Mouse (Mus musculus) NIH3T3 (cell line): Measurements from ENCODE around the gene Taf11.

ENCODE experiments used
- DNase-seq: peaks from one replicate; pipeline ENCODE4 v3.0.0-alpha.2; 2012; ENCODE audit warnings: low read depth

The Taf11 gene

GRCm38 (mm10) chr17:27920676-27921075 lies 11.0 kb upstream of the Taf11 start:
- DNase-seq: no peak

DNA sequence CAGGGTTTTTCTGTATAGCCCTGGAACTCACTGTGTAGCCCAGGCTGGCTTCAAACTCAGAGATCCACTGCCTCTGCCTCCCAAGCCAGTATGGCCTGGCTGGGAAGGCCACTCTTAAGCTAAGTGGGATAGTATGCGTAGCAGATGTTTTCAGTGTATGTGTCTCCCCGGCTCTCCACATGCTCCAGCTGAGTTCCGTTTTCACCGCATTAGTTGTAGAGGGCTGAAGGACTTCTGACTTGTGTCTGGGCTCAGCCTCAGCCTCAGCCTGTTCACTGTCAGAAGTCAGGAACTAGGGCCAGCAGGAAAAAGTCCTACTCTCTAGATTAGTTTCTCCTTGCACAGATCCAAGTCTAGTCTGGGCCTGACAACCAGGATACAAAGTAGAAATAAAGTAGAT lies 6.7 kb upstream of the Taf11 start:
- DNase-seq: no peak

DNA sequence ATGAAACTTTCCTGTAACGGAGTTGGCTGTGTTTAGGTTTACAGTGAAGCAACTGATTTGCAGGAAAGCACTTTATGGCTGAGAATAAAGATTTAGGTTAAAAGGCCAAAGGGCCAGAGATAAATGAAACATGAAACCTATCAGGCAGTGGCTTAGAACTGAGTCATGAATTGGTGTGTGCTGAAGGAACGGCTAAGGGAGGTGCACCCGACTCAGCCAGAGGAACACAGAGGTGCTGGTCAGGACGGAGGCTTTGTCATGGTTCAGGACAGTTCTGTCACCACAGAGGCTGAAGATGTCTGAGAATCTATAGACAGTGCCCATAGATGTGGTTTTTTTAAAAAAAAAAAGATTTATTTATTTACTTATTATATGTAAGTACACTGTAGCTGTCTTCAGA lies 5.1 kb upstream of the Taf11 start:
- no peak for DNase-seq

DNA sequence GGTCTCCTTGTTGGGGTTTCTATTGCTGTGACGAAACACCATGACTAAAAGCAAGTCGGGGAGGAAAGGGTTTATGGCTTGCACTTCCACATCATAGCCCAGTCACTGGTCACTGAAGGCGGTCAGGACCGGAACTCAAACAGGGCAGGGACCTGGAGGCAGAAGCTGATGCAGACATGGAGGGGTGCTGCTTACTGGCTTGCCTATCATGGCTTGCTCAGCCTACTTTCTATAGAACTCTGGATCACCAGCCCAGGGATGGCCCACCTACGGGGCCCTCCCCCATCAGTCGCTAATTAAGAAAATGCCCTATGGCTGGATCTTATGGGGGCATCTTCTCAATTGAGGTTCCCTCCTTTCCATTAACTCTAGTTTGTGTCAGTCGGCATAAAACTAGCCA lies 1.7 kb upstream of the Taf11 start:
- DNase-seq: no peak

DNA sequence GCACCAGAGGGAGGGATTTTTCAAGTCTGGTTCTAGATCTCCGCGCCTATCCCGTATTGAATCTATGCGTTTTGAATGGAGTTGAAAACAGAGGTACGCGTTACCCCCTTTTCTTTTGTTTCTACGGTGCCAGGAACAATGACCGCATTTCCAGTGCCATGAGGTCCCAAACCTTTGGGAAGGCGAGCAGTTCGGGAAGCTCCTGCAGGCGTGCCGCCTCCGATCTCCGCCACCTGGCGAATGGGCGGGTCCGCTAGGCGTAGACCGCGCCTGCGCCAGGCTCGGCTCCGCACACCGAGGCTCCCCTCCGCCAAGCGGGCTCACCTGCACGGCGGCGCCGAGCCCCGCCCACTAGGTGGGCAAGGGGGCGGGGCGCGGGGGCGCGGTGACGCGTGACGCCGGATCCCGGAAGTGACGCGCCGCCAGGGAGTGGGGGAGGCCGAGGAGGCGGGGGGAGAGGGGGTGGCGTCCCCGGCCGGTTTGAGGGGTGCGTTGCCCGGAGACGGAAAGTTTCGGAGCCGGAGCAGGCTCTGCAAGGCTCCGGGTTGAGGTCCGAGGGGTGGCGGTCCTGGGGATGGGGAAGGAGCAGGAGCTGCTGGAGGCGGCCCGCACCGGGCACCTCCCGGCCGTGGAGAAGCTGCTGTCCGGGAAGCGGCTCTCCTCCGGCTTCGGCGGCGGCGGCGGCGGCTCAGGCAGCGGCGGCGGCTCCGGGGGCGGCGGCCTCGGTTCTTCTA lies 589 bp downstream of the Taf11 start, which contains the start of gene Anks1:
Anks1 (plus strand) TSS at position 419 of the 734 bp plus-strand sequence.
- DNase-seq: peak; percentile 89

DNA sequence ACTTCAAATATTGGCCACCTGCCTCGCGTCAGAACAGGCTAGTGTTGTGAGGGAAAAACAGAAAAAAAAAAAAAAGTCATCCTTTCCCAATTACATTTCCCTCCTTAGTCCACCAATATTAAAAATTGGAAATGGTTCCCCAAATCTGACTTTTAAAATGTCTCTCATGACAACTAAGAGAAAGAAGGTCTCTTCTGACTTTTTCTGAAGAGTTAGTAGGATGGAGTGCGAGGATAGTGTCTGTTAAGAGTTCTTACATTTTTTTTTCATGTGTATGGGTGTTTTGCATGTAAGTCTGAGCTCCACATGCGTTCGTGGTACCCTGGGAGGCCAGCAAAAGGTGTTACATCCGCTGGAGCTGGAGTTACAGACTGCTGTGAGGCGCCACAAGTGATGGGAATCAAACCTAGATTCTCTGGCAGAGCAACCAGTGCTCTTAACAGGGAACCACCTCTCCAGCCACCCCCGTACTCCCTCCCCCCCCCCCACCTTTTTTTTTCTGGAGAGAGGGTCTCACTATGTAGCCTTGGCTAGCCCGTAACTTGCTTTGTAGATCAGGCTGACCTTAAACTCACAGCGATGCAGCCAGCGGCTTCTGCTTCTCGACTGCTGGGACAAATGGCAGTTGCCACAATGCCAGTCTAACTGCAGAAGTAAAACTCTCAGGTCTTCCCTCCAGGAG lies 1.3 kb downstream of the Taf11 start:
- no peak for DNase-seq

DNA sequence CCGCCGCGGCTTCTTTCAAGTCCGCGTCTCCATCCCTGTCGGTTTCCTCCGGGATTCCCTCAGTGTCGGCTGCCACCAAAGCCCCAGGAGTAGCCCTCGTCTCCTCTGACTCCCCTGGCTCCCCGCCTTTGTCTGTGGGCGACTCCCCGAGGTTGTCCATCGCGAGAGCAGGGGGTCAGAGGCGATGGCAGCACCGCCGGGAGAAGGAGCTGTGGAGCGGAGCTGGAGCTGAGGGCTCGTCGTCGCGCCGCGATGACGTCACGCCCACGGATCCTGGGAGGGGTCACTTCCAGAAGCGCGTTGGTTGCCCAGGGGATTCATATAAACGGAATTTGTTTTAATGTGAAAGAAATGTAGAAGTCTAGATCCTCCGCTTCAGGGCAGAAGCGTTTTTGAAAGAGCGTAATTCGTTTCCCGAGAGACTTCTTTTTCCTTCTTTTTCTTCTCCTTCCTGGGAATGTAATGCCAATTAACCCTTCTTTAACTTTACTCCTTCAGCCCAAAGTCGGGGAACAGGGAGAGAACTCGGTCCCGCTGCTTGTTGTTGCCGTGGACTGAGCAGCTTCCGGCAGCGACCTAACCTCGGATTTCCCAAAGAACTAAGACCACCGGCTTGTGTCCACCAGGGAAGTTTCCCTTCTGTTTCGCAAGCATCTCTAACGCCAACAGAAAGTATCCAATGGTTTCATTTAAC lies 2.0 kb downstream of the Taf11 start:
- peak; percentile 98 for DNase-seq

- DNase-seq: no peak
Observed at GRCm38 (mm10) chr17:27886499-27887210, 23.0 kb downstream of the Taf11 start.

DNA sequence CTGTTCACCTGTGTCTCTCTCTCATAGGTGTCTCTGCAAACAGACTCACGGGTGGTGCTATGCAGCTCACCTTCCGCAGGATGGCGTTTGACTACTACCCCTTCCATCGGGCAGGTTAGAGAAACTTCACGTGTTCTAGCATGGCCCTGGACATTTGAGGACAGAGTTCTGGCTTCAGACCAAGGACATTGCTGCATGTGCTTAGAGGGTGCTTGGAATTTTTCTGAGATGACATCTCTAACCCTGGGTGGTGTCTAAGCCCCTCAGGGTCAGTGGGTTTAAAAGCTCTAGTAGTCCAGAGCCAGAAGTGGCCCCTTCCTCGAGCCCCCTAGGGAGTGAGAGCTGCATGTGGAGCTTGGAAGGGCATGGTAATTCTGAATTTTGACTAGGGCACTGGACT lies 25.6 kb downstream of the Taf11 start:
- DNase-seq: no peak

DNA sequence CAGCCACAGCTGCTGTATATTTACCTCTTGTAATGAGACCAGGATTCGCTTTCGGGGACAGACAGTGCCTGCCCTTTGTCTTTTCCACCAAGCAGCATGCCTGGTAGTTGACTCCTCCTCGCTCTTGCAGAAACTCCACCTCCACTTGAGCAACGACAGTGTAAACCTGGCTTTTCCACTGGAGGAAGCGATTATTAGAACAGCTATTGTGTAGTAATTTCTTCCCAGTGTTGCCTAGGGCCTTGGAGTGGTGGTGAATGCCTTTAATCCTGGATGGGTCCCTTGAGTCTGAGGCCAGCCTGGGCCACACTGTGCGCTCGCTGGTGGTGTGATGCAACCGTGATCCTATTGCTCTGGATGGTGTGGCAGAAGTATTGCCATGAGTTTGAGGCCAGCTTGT lies 26.5 kb downstream of the Taf11 start:
- DNase-seq: no peak

- DNase-seq: peak; percentile 63
Observed at GRCm38 (mm10) chr17:27881518-27881917, 28.1 kb downstream of the Taf11 start.

- DNase-seq: no peak
Observed at GRCm38 (mm10) chr17:27874510-27874909, 35.1 kb downstream of the Taf11 start.

GRCm38 (mm10) chr17:27873583-27873982 lies 36.1 kb downstream of the Taf11 start:
- DNase-seq: no peak

- DNase-seq: peak; percentile 70
Observed at GRCm38 (mm10) chr17:27871851-27872250, 37.8 kb downstream of the Taf11 start.

DNA sequence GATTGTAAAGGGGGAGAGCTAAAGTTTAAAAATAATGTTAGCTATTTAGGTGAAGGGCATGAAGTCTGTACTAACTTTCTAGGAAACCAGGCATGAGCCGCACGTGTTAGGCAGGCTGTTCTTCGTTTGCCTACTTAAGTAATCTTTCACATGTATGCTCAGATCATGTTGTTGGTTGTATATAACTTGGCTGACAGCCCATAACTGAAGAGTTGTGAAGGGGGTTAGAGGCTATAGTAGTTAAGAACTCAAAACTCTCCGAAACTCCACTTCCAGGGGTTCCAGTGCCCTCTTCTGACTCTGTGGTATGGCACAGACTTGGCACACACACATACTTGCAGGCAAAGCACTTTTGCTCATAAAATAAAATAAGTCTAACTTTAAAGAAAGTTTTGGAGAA lies 42.9 kb downstream of the Taf11 start:
- DNase-seq: no peak

DNA sequence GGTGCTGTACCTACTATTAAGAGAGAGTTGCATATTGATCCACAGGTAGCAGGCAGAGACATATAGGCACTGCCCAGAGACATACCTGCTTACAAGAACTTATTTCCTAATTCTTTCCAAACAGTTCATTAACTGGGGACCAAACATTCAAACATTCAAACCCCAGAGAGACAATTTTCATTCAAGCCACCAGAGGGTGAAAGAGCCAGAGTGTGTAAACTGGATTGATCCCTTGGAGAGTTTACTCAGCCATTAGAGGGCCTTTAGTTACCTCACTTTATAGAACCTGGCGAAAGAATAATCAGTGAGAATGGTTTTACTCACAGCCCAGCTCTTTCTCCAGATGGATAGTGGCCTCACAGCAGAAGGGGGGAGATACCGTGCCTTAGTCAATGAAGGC lies 44.2 kb downstream of the Taf11 start:
- peak; percentile 42 for DNase-seq

GRCm38 (mm10) chr17:27859131-27859530 lies 50.5 kb downstream of the Taf11 start:
- DNase-seq: no peak

DNA sequence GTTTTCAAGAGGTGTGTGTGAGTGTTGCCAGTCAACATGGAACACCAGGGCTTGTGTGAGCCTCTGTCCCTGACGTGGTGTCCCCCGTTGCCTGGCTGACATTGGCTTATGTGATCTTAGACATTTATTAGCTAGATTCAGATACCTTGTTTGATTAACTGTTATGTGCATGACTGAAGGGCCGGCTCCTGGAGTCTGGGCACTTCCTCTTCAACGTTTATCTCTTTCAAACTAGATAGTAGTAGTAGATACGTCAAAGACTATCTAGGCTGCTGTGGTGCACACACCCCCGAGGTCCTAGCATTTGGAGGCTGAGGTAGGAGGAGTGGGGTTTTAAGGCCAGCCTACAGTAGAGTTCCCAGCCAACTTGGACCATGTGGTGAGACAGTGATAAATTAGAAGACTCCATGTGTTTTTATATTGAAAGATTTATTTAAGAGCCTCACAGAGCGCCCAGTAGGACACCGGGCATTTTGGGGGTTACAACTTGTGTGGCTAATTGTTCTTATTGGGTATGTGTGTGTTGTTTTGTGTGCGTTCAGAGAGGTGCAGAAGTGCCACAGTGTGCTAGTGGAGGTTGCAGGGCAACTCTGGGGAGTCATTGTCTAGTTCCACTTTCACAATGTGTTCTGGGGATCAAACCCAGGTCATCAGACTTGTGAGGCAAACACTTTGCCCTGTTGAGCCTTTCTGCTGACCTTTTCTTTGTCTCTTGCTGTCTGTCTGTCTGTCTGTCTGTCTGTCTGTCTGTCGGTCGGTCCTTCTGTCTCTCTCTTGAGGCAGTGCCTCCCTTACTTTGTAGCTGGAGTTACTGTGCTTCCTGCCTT lies 51.8 kb downstream of the Taf11 start:
- DNase-seq: no peak

- DNase-seq: peak; percentile 74
Observed at GRCm38 (mm10) chr17:27856798-27857648, 52.6 kb downstream of the Taf11 start.

DNA sequence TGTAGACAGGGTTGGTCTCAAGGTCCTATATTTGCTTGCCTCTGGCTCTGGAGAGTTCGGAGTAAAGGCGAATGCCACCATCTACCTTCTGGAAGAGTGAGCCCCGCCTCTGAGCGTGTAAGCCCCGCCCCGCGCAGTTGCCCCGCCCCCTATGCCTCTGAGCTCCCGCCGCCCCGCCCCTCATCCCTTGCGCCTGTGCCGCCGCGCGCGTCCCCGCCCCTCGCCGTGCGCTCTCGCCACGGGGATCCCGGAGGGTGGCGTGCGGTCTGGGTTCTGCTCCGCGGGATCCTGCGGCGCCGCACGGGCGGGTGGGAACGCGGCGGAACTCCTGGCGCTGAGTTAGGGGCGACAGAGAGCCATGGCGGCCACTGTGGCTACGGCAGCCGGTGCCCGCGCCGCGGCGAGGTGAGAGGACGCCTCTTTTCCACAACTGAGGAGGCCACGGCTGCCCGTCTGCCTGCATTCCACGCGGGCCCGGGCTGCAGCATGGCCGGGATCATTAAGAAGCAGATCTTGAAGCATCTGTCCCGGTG lies 53.3 kb downstream of the Taf11 start, which contains the start of gene Uhrf1bp1:
Uhrf1bp1 (plus strand) TSS at position 177 of the 533 bp plus-strand sequence.
- peak; percentile 92 for DNase-seq
